Mouse (Mus musculus) limb, embryonic 14.5 days (tissue): ENCODE measurements around the gene Poc1a. TPM values are rescaled to one million over a fixed set of nuclear protein-coding genes. Genes with fewer than 3 reads are reported as not detected.

Experiments used
- ATAC-seq: fragments of 200-750 bp; cut with Nextera tagmentation; 2 replicates; pipeline ENCODE4 v1.8.0; 2017; ENCODE audit warnings: low read depth, moderate number of reproducible peaks, moderate TSS enrichment; ENCODE audit not compliant: low FRiP score
- DNase-seq: peaks from one replicate; pipeline ENCODE4 v3.0.0-alpha.2; 2015; ENCODE audit warnings: low spot score
- H3K27ac ChIP-seq: fragments of 300-500 bp; sonication (generic); replicated peaks from 2 replicates; pipeline ENCODE4 v1.5.1; 2014; ENCODE audit warnings: low read depth, mild to moderate bottlenecking, low read length, moderate library complexity, mixed read lengths
- H3K27me3 ChIP-seq: fragments of 300-500 bp; sonication (generic); 2 replicates; pipeline ENCODE4 v1.6.1; 2014; ENCODE audit warnings: low read length, mixed read lengths; ENCODE audit not compliant: control insufficient read depth, insufficient read depth
- H3K36me3 ChIP-seq: fragments of 300-500 bp; sonication (generic); 2 replicates; pipeline ENCODE4 v1.6.1; 2014; ENCODE audit warnings: mild to moderate bottlenecking, low read length, moderate library complexity, mixed read lengths; ENCODE audit not compliant: control insufficient read depth, insufficient read depth
- H3K4me1 ChIP-seq: fragments of 300-500 bp; sonication (generic); 2 replicates; pipeline ENCODE4 v1.6.1; 2014; ENCODE audit warnings: antibody characterized with exemption, low read length, mixed read lengths; ENCODE audit not compliant: control insufficient read depth, insufficient read depth
- H3K4me2 ChIP-seq: fragments of 300-500 bp; sonication (generic); replicated peaks from 2 replicates; pipeline ENCODE4 v1.6.1; 2014; ENCODE audit warnings: low read depth, mild to moderate bottlenecking, low read length, moderate library complexity; ENCODE audit not compliant: severe bottlenecking
- H3K4me3 ChIP-seq: fragments of 300-500 bp; sonication (generic); replicated peaks from 2 replicates; pipeline ENCODE4 v1.5.1; 2014; ENCODE audit warnings: low read length
- H3K9ac ChIP-seq: fragments of 300-500 bp; sonication (generic); 2 replicates; pipeline ENCODE4 v1.6.1; 2014; ENCODE audit warnings: mild to moderate bottlenecking, low read depth, low read length, moderate library complexity; ENCODE audit not compliant: severe bottlenecking
- H3K9me3 ChIP-seq: fragments of 300-500 bp; sonication (generic); 2 replicates; pipeline ENCODE4 v1.6.1; 2016; ENCODE audit warnings: low read length; ENCODE audit not compliant: control insufficient read depth
- POLR2A ChIP-seq: fragments of 200-500 bp; IDR thresholded peaks from 2 replicates; pipeline ENCODE4 v1.8.0; 2012; ENCODE audit warnings: inconsistent platforms, mild to moderate bottlenecking, moderate library complexity, borderline replicate concordance; ENCODE audit not compliant: insufficient read depth, insufficient read length; ENCODE audit errors: extremely low read depth
- WGBS: fragments of 180-500 bp; shearing (Covaris S2); extraction: QIAGEN DNeasy Blood & Tissue Kit; methylation state at CpG from one replicate; pipeline ENCODE4 v1.1.7; 2014; 5-methylcytosine and 5-hydroxymethylcytosine counted together
- polyA plus RNA-seq, 2 experiments: library from polyadenylated mRNA; depleted of rRNA in 1 of 2; stranded (reverse) in 1 of 2; unstranded in 1 of 2; fragments of >200 nt; fragmentation: Nextera tagmentation in 1 of 2; extraction: Ambion mirVana in 1 of 2; gene quantifications; 2 replicates each; pipeline versions ENCODE4 v1.2.1 to v1.2.3; 2012 to 2014

Gene Poc1a
- polyA plus RNA-seq, 2 experiments: 20.1 to 20.2 TPM

DNA sequence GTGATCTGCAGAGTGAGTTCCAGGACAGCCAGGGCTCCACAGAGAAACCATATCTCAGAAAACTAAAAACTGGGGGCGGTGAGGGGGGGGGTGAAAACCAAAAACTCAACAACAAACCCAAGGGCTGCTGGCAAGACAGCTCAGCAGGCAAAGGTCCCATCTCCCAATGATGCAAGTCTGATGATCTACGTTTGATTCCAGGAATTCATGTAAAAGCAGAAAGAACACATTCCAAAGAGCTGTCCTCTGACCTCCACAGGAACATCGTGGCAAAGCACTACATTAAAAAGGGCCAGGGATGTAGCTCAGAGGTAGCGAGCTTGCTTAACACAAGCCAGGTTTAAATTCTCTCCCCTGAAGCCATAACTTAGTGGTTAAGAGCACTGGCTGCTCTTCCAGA is 10.2 kb upstream of the Poc1a start:
- no peak overlapping the region for H3K27ac ChIP-seq
- H3K4me3 ChIP-seq: no peak overlapping the region
- no peaks in the 10 kb centered on the region for H3K36me3 ChIP-seq
- H3K9me3 ChIP-seq: no peaks in the 10 kb centered on the region
- H3K27me3 ChIP-seq: no peaks in the 10 kb centered on the region
- no peak overlapping the region for H3K4me2 ChIP-seq
- no peaks in the 10 kb centered on the region for H3K4me1 ChIP-seq
- ATAC-seq (no peak), DNase-seq (no peak)
- TF ChIP-seq POLR2A: no peak
- WGBS: 57% methylated on average over 4 of the region's 4 CpGs
- H3K9ac ChIP-seq: no peak overlapping the region

- Histone ChIP-seq H3K27me3 (no peaks in the 10 kb centered on the region), H3K4me1 (no peaks in the 10 kb centered on the region), H3K27ac (no peak overlapping the region), H3K4me2 (no peak overlapping the region), H3K4me3 (no peak overlapping the region), H3K36me3 (no peaks in the 10 kb centered on the region), H3K9ac (no peak overlapping the region), H3K9me3 (no peaks in the 10 kb centered on the region)
- DNase-seq: no peak
- WGBS: 100% methylated on average over 1 of the region's 1 CpGs
- TF ChIP-seq POLR2A: no peak
- no peak for ATAC-seq
Observed at GRCm38 (mm10) chr9:106272288-106272687, 8.6 kb upstream of the Poc1a start.

DNA sequence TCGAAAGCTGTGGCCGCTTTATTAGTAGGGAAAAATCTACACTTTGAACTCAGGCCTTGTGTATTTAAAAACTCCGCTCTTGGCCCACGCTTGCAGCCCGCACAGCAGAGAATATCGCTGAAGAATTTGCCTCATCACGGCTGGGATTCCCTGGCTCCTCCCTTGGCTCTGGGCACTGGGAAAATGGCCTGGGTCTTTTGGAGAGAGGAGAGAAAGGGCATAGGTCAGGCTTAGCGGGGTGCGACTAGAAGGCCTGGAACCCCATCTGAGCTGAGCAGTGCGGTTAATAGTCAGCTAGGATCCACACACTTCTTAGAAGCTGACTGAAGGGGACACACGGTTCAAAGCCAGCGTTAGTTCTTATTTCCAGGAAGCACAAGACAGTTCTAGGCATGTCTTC is 7.6 kb upstream of the Poc1a start:
- H3K9me3 ChIP-seq: no peaks in the 10 kb centered on the region
- H3K4me2 ChIP-seq: no peak overlapping the region
- no peaks in the 10 kb centered on the region for H3K27me3 ChIP-seq
- no peak overlapping the region for H3K9ac ChIP-seq
- DNase-seq (no peak), ATAC-seq (no peak)
- H3K4me1 ChIP-seq: no peaks in the 10 kb centered on the region
- no peak overlapping the region for H3K27ac ChIP-seq
- WGBS: 90% methylated on average over 12 of the region's 12 CpGs
- no peaks in the 10 kb centered on the region for H3K36me3 ChIP-seq
- no peak overlapping the region for H3K4me3 ChIP-seq
- no peak for TF ChIP-seq POLR2A

DNA sequence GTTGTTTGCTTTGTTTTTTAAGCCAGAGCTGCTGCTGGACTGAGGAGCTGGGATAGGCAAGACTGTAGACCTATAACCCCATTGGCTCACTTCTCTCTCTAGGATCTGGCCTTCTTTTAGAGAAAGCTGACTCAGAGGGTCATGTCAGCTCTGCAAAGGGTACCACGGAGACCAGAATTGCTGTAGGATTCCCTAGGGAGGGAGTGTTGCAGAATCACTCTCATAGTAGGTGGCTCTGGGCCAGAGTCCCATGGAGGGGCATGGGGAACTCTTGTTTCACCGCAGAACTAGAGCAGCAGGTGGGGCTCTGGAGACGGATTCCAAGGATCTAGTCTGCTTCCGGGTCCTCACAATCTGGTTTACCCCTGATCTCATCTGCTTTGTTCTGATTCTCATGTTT is 7.1 kb upstream of the Poc1a start:
- H3K36me3 ChIP-seq: no peaks in the 10 kb centered on the region
- no peaks in the 10 kb centered on the region for H3K27me3 ChIP-seq
- no peak for TF ChIP-seq POLR2A
- 65% methylated on average over 4 of the region's 4 CpGs for WGBS
- no peak overlapping the region for H3K27ac ChIP-seq
- no peak overlapping the region for H3K9ac ChIP-seq
- no peak for DNase-seq
- no peaks in the 10 kb centered on the region for H3K9me3 ChIP-seq
- no peaks in the 10 kb centered on the region for H3K4me1 ChIP-seq
- no peak overlapping the region for H3K4me2 ChIP-seq
- ATAC-seq: no peak
- H3K4me3 ChIP-seq: no peak overlapping the region

- H3K9me3 ChIP-seq: no peaks in the 10 kb centered on the region
- ATAC-seq (no peak), DNase-seq (no peak)
- WGBS: 68% methylated on average over 8 of the region's 8 CpGs
- no peak overlapping the region for H3K4me3 ChIP-seq
- H3K9ac ChIP-seq: no peak overlapping the region
- no peak for TF ChIP-seq POLR2A
- H3K27ac ChIP-seq: no peak overlapping the region
- H3K27me3 ChIP-seq: no peaks in the 10 kb centered on the region
- no peak overlapping the region for H3K4me2 ChIP-seq
- no peaks in the 10 kb centered on the region for H3K4me1 ChIP-seq
- no peaks in the 10 kb centered on the region for H3K36me3 ChIP-seq
Observed at GRCm38 (mm10) chr9:106274652-106275180, 6.1 kb upstream of the Poc1a start.

DNA sequence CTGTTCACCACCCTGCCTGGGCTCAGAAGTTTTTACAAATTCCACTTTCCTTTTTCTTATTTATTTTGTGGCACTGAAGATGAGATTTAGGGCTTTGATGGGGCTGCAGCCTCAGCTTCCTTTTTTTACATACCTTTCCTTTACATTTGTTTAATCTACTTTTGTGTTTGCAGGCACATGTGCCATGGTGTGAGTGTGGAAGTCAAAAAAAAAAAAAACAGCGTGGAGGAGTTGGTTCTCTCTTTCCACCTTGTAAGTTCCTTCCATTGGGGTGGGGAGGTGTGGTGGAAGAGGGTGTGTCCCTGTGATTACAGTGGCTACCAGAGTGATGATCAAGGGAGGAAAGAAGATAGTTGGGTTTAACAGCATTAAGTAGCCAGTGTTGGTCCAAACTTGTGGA is 5.1 kb upstream of the Poc1a start:
- Histone ChIP-seq H3K9me3 (no peaks in the 10 kb centered on the region), H3K4me2 (no peak overlapping the region), H3K9ac (no peak overlapping the region), H3K36me3 (no peaks in the 10 kb centered on the region), H3K4me1 (peaks cover 4% of the 10 kb centered on the region; the same call in 1 of the 2 replicates), H3K27me3 (no peaks in the 10 kb centered on the region), H3K27ac (no peak overlapping the region), H3K4me3 (no peak overlapping the region)
- WGBS: 80% methylated on average over 1 of the region's 1 CpGs
- no peak for ATAC-seq
- no peak for TF ChIP-seq POLR2A
- no peak for DNase-seq
